Mouse (Mus musculus): ENCODE results near the gene Mark3. TPM values are rescaled to one million over a fixed set of nuclear protein-coding genes. Genes with fewer than 3 reads are reported as not detected.

Mark3 gene
- total and polyA plus RNA-seq, 3 experiments: 34.3 to 51.2 (median 40.2) TPM

DNA sequence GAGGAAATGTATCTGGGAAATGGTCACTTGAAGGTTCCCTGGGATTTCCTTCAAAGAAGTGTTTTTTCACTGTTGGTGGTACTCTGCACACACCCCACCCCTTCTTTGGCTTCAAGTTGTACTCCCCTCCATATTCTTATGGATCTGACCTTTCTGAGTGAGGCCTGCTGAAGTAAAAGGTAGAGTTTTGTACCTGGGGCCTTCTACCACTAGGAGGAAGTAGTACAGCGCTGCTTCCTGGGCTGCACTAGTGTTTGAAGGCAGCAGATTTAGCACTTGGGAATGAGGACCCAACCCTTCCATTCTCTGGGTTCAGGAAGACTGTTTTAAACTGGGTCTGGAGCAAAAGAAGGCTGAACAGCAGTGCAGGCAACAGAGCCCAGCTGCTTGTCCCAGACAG, 23.6 kb upstream of the Mark3 start:
- no peaks in the 10 kb centered on the region for H3K27me3 ChIP-seq (replicated peaks)
- 0 out of 2 replicates have a peak, but pooled peaks cover 1% of the 10 kb centered on the region for H3K79me2 ChIP-seq (replicated peaks; ENCODE audit: control insufficient read depth, extremely low read depth, insufficient read depth, poor library complexity, severe bottlenecking)
- H3K4me2 ChIP-seq (ENCODE audit: insufficient read depth, low read depth, poor library complexity, severe bottlenecking): no peak overlapping the region
- H3K4me3 ChIP-seq (replicated peaks in 1 of 3; ENCODE audit: low read depth in 2 of 3, low read length in 2 of 3, poor library complexity in 1 of 3): no peak overlapping the region
- dilution Hi-C loops (cut with MboI; ENCODE audit: extremely low pct_ligation_motif_present, extremely low pct_unique_long_range_greater_than_20kb, low sequenced_read_pairs) (no loop called here), in situ Hi-C loops (cut with MboI; ENCODE audit: low pct_ligation_motif_present, low pct_unique_long_range_greater_than_20kb, low sequenced_read_pairs) (loop anchor here (5.0 kb wide), 1 partner anchor 107 kb away; no protein-coding TSS in a partner anchor)
- no peak overlapping the region for H3K9ac ChIP-seq (ENCODE audit: insufficient read depth, low read depth)
- H3K36me3 ChIP-seq (replicated peaks in 1 of 2; ENCODE audit: control insufficient read depth in 1 of 2, insufficient read depth in 1 of 2, low read length in 1 of 2): peaks cover 13 to 28% of the 10 kb centered on the region in 2 experiments
- H3K4me1 ChIP-seq (ENCODE audit: control insufficient read depth in 1 of 2, insufficient read depth in 2 of 2): no peaks in the 10 kb centered on the region; a peak in 1 of 4 replicates
- no peak overlapping the region for H3K27ac ChIP-seq (ENCODE audit: insufficient read depth, low read depth)
- no peaks in the 10 kb centered on the region for H3K9me3 ChIP-seq (replicated peaks; ENCODE audit: low read length)
- DNase-seq (ENCODE audit: extremely low read depth): no peak
- TF ChIP-seq NRF1 (IDR thresholded peaks at IDR 0.05; ENCODE audit: low read depth, low read length) (no peak), E2F4 (IDR thresholded peaks at IDR 0.05; ENCODE audit: insufficient replicate concordance, low read depth, low read length) (no peak), BHLHE40 (IDR thresholded peaks at IDR 0.05; ENCODE audit: low read depth, low read length) (no peak), JUND (conservative IDR thresholded peaks at IDR 0.05; ENCODE audit: low read depth, low read length) (no peak), EP300 (IDR thresholded peaks at IDR 0.05; ENCODE audit: low read length) (no peak)

DNA sequence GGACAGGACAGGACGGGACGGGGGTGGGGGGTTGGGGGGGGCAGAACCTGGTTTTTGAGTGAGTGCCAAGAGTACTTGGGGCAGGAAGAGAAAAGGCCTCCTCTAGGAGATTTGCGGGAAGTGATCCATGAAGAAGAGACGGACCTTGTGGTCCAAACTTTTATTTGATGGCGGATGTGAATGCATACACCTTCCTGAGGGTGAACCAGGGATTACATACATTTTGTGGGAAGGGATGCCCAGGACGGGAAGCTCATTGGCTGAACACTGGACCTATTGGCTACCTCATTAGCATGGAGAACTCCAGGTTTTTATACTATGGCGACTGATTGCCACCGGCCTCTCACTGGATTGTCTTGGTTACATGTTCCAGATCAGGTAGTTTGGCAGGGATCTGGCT, 22.0 kb upstream of the Mark3 start:
- Histone ChIP-seq H3K36me3 (replicated peaks in 1 of 2; ENCODE audit: control insufficient read depth in 1 of 2, insufficient read depth in 1 of 2, low read length in 1 of 2) (peaks cover 3 to 18% of the 10 kb centered on the region in 2 experiments), H3K27ac (ENCODE audit: insufficient read depth, low read depth) (no peak overlapping the region), H3K27me3 (replicated peaks) (no peaks in the 10 kb centered on the region), H3K4me3 (replicated peaks in 1 of 3; ENCODE audit: low read depth in 2 of 3, low read length in 2 of 3, poor library complexity in 1 of 3) (no peak overlapping the region), H3K4me1 (ENCODE audit: control insufficient read depth in 1 of 2, insufficient read depth in 2 of 2) (peaks cover 0 to 4% of the 10 kb centered on the region in 2 experiments; a peak in 2 of 4 replicates), H3K79me2 (replicated peaks; ENCODE audit: control insufficient read depth, extremely low read depth, insufficient read depth, poor library complexity, severe bottlenecking) (no peaks in the 10 kb centered on the region), H3K9me3 (replicated peaks; ENCODE audit: low read length) (no peaks in the 10 kb centered on the region), H3K9ac (ENCODE audit: insufficient read depth, low read depth) (no peak overlapping the region), H3K4me2 (ENCODE audit: insufficient read depth, low read depth, poor library complexity, severe bottlenecking) (no peak overlapping the region)
- TF ChIP-seq MAZ (IDR thresholded peaks at IDR 0.05; ENCODE audit: low read depth, low read length): no peak
- TF ChIP-seq BHLHE40 (IDR thresholded peaks at IDR 0.05; ENCODE audit: low read depth, low read length): no peak
- no peak for TF ChIP-seq MXI1 (IDR thresholded peaks at IDR 0.05; ENCODE audit: low read depth, low read length)
- no peak for TF ChIP-seq JUND (conservative IDR thresholded peaks at IDR 0.05; ENCODE audit: low read depth, low read length)
- TF ChIP-seq ETS1 (conservative IDR thresholded peaks at IDR 0.05; ENCODE audit: low read depth, low read length): no peak
- no peak for TF ChIP-seq JUN (IDR thresholded peaks at IDR 0.05; ENCODE audit: insufficient read depth, low read depth, low read length)
- TF ChIP-seq TCF12 (IDR thresholded peaks at IDR 0.05; ENCODE audit: low read depth, low read length): no peak
- TF ChIP-seq MAFK (IDR thresholded peaks at IDR 0.05; ENCODE audit: insufficient replicate concordance, low read length): no peak
- TF ChIP-seq ZMIZ1 (IDR thresholded peaks at IDR 0.05; ENCODE audit: low read depth, low read length): no peak
- no peak for TF ChIP-seq USF1 (IDR thresholded peaks at IDR 0.05; ENCODE audit: low read depth, low read length)
- TF ChIP-seq CHD2 (IDR thresholded peaks at IDR 0.05; ENCODE audit: low read length): no peak
- TF ChIP-seq MAX (IDR thresholded peaks at IDR 0.05; ENCODE audit: low read length): no peak
- TF ChIP-seq GABPA (IDR thresholded peaks at IDR 0.05; ENCODE audit: insufficient replicate concordance, low read depth, low read length): no peak
- TF ChIP-seq HCFC1 (IDR thresholded peaks at IDR 0.05; ENCODE audit: low read depth, low read length): no peak
- TF ChIP-seq POLR2AphosphoS2 (IDR thresholded peaks at IDR 0.05; ENCODE audit: low read depth, low read length): no peak
- DNase-seq (ENCODE audit: extremely low read depth): no peak
- in situ Hi-C loops (cut with MboI; ENCODE audit: low pct_ligation_motif_present, low pct_unique_long_range_greater_than_20kb, low sequenced_read_pairs) (loop anchor here (5.0 kb wide), 1 partner anchor 105 kb away; no protein-coding TSS in a partner anchor), dilution Hi-C loops (cut with MboI; ENCODE audit: extremely low pct_ligation_motif_present, extremely low pct_unique_long_range_greater_than_20kb, low sequenced_read_pairs) (no loop called here)
